Mouse (Mus musculus) kidney, postnatal 0 days (tissue): ENCODE measurements at regions not wholly inside any gene's neighbourhood (a gene's known extent, or its start where the extent isn't known, plus 50 kb on each side); places are given as distances from the start of the nearest gene placed in this dataset.

Source experiments
- ATAC-seq: fragments of 200-750 bp; cut with Nextera tagmentation; replicated peaks from 2 replicates; pipeline ENCODE4 v1.8.0; 2017; ENCODE audit warnings: low read depth, moderate number of reproducible peaks, moderate TSS enrichment, moderate library complexity; ENCODE audit not compliant: low FRiP score
- DNase-seq: peaks from one replicate; pipeline ENCODE4 v3.0.0-alpha.2; 2016; ENCODE audit warnings: low spot score
- H3K27ac ChIP-seq: fragments of 300-500 bp; sonication (generic); 2 replicates; pipeline ENCODE4 v1.5.1; 2014; ENCODE audit warnings: mild to moderate bottlenecking
- H3K27me3 ChIP-seq: fragments of 300-500 bp; sonication (generic); 2 replicates; pipeline ENCODE4 v1.6.1; 2014; ENCODE audit warnings: low read length, mixed read lengths; ENCODE audit not compliant: insufficient read depth
- H3K36me3 ChIP-seq: fragments of 300-500 bp; sonication (generic); 2 replicates; pipeline ENCODE4 v1.6.1; 2014; ENCODE audit warnings: low read length, mixed read lengths; ENCODE audit not compliant: insufficient read depth
- H3K4me1 ChIP-seq: fragments of 300-500 bp; sonication (generic); replicated peaks from 2 replicates; pipeline ENCODE4 v1.6.1; 2014; ENCODE audit warnings: antibody characterized with exemption, low read length, mixed read lengths; ENCODE audit not compliant: insufficient read depth
- H3K4me2 ChIP-seq: fragments of 300-500 bp; sonication (generic); 2 replicates; pipeline ENCODE4 v1.6.1; 2014; ENCODE audit warnings: mild to moderate bottlenecking, low read length, moderate library complexity, mixed read lengths
- H3K4me3 ChIP-seq: fragments of 300-500 bp; sonication (generic); replicated peaks from 2 replicates; pipeline ENCODE4 v1.5.1; 2014; ENCODE audit warnings: low read depth, low read length
- H3K9ac ChIP-seq: fragments of 300-500 bp; sonication (generic); 2 replicates; pipeline ENCODE4 v1.6.1; 2014; ENCODE audit warnings: low read depth, low read length
- H3K9me3 ChIP-seq: fragments of 300-500 bp; sonication (generic); replicated peaks from 2 replicates; pipeline ENCODE4 v1.6.1; 2016; ENCODE audit warnings: low read length, inconsistent platforms, mixed read lengths
- CTCF ChIP-seq: IDR thresholded peaks from 2 replicates; pipeline ENCODE4 v1.5.1; 2016; ENCODE audit warnings: antibody characterized with exemption, low read depth, mild to moderate bottlenecking, moderate library complexity
- WGBS: fragments of 180-500 bp; shearing (Covaris S2); extraction: QIAGEN DNeasy Blood & Tissue Kit; methylation state at CpG from one replicate; pipeline ENCODE4 v1.1.7; 2014; 5-methylcytosine and 5-hydroxymethylcytosine counted together

DNA sequence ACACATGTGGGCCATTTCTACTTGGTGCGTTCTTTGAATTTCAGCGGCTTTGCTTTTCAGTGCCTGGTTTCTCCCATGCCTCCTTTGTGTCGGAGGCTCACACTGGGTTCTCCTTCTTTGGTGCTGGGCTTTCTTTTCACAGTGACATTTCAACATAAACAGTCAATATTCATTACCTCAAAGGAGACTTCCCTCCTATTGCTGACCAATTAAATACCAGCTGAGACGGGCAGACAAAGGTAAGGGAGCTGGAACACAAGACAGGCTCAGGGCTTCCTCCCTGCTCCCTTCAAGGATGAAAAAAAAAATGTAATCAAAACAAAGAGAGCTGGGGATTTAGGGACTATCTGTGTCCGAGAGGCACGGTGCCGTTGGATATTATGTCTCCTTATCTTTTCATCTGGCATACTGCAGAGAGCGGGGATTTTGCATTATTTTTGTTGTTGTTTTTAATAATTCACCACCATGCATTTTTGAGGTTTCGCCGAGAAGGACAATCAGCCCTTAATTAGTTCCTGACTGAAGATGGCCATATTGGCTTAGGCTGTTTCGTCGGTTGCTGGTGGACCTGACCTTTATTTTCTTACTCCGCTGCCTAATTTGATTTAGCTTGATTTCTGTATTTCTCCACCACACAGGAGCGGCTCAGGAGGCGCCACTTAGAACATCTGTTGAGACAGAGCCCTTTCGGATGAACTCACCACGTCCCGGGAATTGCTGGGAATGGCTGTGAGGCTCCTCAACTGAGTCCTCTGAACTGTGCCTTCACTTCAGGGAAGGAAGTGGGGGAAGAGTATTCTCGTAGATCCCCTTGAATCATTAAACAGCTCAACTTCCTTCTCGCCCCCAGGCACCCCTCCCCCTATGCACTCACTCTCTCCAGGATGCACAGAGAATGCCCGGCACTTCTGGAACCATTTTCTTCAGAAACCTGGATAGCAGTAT is 373.9 kb downstream of the Nr2f2 start:
- peak; percentile 40 for DNase-seq
- Histone ChIP-seq H3K36me3 (no peaks in the 10 kb centered on the region), H3K27ac (no peak overlapping the region), H3K4me1 (no peaks in the 10 kb centered on the region), H3K9ac (peak overlapping the region; percentile 47; the same call in 1 of the 2 replicates), H3K4me3 (peak overlapping the region; percentile 40), H3K27me3 (no peaks in the 10 kb centered on the region), H3K9me3 (no peaks in the 10 kb centered on the region), H3K4me2 (peak overlapping the region; percentile 71)
- TF ChIP-seq CTCF = no peak
- no peak for ATAC-seq
- 8% methylated on average over 21 of the region's 21 CpGs for WGBS

DNA sequence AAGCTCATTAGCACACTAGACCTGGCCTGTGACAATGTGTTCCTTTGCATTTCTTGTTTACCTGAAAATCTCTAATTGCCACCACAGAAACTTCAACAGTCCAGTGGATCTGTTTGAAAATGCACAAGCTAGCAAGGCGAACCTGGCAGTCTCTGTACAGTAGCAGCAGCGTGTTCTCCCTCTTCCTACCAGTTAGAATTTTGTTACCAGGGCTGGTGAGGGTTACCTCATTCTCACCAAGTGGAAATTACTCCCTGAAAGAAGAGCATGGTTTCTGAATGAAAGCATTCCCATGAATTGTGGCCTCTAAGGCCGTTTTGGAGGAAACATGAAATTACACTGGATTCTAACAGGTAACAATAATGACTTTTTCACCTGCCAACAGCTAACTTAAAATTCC is 374.6 kb downstream of the Nr2f2 start:
- H3K4me2 ChIP-seq = peak overlapping the region; percentile 71
- no peak overlapping the region for H3K9ac ChIP-seq
- WGBS = 39% methylated on average over 3 of the region's 3 CpGs
- H3K27me3 ChIP-seq = no peaks in the 10 kb centered on the region
- ATAC-seq (no peak), DNase-seq (no peak)
- H3K4me1 ChIP-seq = no peaks in the 10 kb centered on the region
- H3K36me3 ChIP-seq = no peaks in the 10 kb centered on the region
- no peak for TF ChIP-seq CTCF
- H3K4me3 ChIP-seq = peak overlapping the region; percentile 40; the same call in 1 of the 2 replicates
- H3K27ac ChIP-seq = no peak overlapping the region
- no peaks in the 10 kb centered on the region for H3K9me3 ChIP-seq

DNA sequence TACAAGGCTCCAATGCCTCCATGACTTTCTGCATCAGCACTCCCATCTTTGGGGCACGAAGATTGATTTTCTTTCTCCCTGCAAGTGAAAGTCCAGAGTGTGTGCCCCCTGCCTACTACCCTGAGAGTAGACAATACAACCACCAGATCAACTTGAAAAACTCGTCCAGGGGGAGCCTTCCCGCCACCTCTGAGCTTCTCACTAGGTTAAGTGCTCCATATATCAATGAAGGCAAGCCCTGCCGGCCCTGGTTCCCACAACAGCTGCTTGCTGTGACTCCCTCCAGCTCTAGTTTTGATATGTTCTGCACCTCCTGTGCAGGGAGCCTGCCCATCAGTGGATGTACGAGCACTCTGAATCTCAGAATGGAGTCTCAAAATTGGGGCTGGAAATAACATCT is 377.8 kb downstream of the Nr2f2 start:
- no peak for ATAC-seq
- 10% methylated on average over 5 of the region's 5 CpGs for WGBS
- no peaks in the 10 kb centered on the region for H3K9me3 ChIP-seq
- H3K36me3 ChIP-seq = no peaks in the 10 kb centered on the region
- no peak for DNase-seq
- H3K27me3 ChIP-seq = no peaks in the 10 kb centered on the region
- H3K4me2 ChIP-seq = no peak overlapping the region
- no peak overlapping the region for H3K9ac ChIP-seq
- no peak overlapping the region for H3K4me3 ChIP-seq
- no peak overlapping the region for H3K27ac ChIP-seq
- no peak for TF ChIP-seq CTCF
- H3K4me1 ChIP-seq = no peaks in the 10 kb centered on the region

DNA sequence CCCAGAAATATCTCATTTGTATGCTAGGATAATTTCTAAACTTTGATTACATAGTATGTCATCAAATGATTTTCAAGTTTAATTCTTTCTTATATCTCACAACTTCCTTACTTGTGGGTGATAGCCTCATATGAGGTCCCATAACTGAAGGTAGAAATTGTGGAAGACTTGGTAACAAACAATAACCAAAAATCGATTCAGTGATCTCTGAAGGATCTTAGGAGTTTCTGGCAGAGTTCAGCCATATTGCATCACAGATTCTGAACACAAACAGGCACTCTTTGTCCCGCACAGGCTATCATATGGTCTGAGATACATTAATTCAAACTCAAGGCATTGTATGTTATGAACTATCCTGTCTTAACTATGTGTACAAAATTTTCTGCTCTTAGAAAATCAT is 385.2 kb downstream of the Nr2f2 start:
- no peak for TF ChIP-seq CTCF
- Histone ChIP-seq H3K27ac (no peak overlapping the region), H3K4me1 (no peaks in the 10 kb centered on the region)

DNA sequence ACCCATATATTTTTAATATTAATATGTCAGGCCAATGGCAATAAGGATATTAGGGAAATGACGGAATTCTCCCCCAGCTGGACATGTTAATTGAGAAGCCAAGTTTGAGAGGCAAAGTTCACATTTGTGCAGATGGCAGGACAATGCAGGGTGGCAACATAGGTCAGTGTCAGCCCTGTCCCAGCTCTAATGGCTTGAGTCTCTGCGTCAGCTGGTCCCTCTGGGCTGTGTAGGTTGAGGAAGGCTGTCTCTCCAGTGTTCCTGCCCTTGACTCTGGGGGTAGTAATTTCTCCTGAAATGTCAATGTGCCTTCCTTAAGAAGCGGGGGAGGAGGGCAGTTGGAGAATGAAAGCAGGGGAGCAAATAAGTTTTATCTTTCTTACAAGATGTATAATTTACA is 390.2 kb downstream of the Nr2f2 start:
- no peak for TF ChIP-seq CTCF
- no peak overlapping the region for H3K4me2 ChIP-seq
- H3K27ac ChIP-seq = no peak overlapping the region
- no peak overlapping the region for H3K9ac ChIP-seq
- H3K36me3 ChIP-seq = no peaks in the 10 kb centered on the region
- no peaks in the 10 kb centered on the region for H3K4me1 ChIP-seq
- DNase-seq (peak; percentile 24), ATAC-seq (no peak)
- H3K4me3 ChIP-seq = no peak overlapping the region
- H3K27me3 ChIP-seq = no peaks in the 10 kb centered on the region
- H3K9me3 ChIP-seq = no peaks in the 10 kb centered on the region
- 36% methylated on average over 3 of the region's 3 CpGs for WGBS

More for the DNA sequence above, 385.2 kb downstream of the Nr2f2 start:
- Histone ChIP-seq H3K27me3 (no peaks in the 10 kb centered on the region), H3K4me2 (no peak overlapping the region), H3K9ac (no peak overlapping the region), H3K9me3 (no peaks in the 10 kb centered on the region), H3K4me3 (no peak overlapping the region), H3K36me3 (no peaks in the 10 kb centered on the region)
- no peak for DNase-seq
- WGBS = 61% methylated on average over 2 of the region's 2 CpGs
- no peak for ATAC-seq

DNA sequence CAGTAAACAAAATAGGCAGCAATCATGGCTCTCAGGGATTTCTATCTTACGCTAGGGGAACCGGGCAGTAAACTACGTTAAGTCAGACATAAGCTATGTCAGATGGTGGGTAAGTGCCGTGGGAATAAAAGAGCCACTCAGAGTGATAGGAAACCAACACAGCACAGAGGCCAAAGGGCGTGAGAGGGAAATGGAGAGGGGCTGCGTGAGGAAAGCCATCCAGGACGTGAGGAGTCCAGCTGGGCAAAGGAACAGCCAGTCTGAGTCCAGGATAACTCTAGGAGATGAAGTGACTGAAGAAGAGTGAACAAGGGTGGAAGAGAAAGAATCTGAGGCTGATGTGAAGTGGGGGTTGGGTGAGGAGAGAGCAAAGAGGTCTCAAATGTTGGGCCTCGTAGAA is 402.5 kb downstream of the Nr2f2 start:
- DNase-seq = no peak
- WGBS = 63% methylated on average over 8 of the region's 8 CpGs
- no peak for ATAC-seq

More for the DNA sequence above, 402.5 kb downstream of the Nr2f2 start:
- Histone ChIP-seq H3K9ac (no peak overlapping the region), H3K27me3 (no peaks in the 10 kb centered on the region), H3K4me3 (no peak overlapping the region), H3K9me3 (no peaks in the 10 kb centered on the region), H3K4me2 (no peak overlapping the region), H3K36me3 (no peaks in the 10 kb centered on the region), H3K4me1 (no peaks in the 10 kb centered on the region), H3K27ac (no peak overlapping the region)
- TF ChIP-seq CTCF = no peak
